Mouse (Mus musculus) left cerebral cortex, adult 6 months (tissue): Measurements from ENCODE around the gene Inka2. TPM values are rescaled to one million over a fixed set of nuclear protein-coding genes. Genes with fewer than 3 reads are reported as not detected.

ENCODE experiments used
- long read RNA-seq, 2 experiments: library from polyadenylated mRNA; unstranded; transcript quantifications; one replicate each; pipeline ENCODE4 v2.0.0; 2019 to 2020
- polyA plus RNA-seq: library from polyadenylated mRNA; unstranded; fragments of <200 nt; fragmentation: Nextera tagmentation; gene quantifications from 2 replicates; pipeline ENCODE4 v1.2.3, GENCODE M21; 2021

The Inka2 gene
- polyA plus RNA-seq: 16.3 and 17.3 TPM in 2 replicates
- long read RNA-seq, experiment 1, full-length matches to known transcripts: 130 of 172 reads
- long read RNA-seq, experiment 1, partial matches to known transcripts: 37 of 172 reads
- long read RNA-seq, experiment 1, other reads (novel, unspliced or antisense): 5 of 172 reads
- long read RNA-seq, experiment 2, full-length matches to known transcripts: 24 of 45 reads
- long read RNA-seq, experiment 2, partial matches to known transcripts: 0 of 45 reads
- long read RNA-seq, experiment 2, other reads (novel, unspliced or antisense): 21 of 45 reads

GRCm38 (mm10) chr3:105704031-105705008 is at the start of gene Inka2:
Inka2 (plus strand) TSS chr3:105704599.

GRCm38 (mm10) chr3:105687324-105688060 is 16.9 kb upstream of the Inka2 start, which contains the start of gene Ddx20:
Ddx20 (minus strand) TSS chr3:105687574.

Other genes starting within 250 kb of the Inka2 start
- gene Ddx20, start 17.0 kb upstream of the Inka2 start, polyA plus RNA-seq: 6.6 and 7.3 TPM in 2 replicates
- gene Rap1a, start 96.7 kb downstream of the Inka2 start, polyA plus RNA-seq: 31.0 and 52.4 TPM in 2 replicates
- gene Adora3, start 166.3 kb downstream of the Inka2 start, polyA plus RNA-seq: 0.38 and 0.63 TPM in 2 replicates
- gene Tmigd3, start 166.3 kb downstream of the Inka2 start, polyA plus RNA-seq: not detected in 2 replicates
- gene I830077J02Rik, start 228.1 kb downstream of the Inka2 start, polyA plus RNA-seq: 0.58 and 1.8 TPM in 2 replicates